Mouse (Mus musculus): ENCODE data around the gene Spred2. TPM values are rescaled to one million over a fixed set of nuclear protein-coding genes. Genes with fewer than 3 reads are reported as not detected.

Gene Spred2
- polyA plus RNA-seq, 1 experiment from 2014 or later = 5.5 TPM

DNA sequence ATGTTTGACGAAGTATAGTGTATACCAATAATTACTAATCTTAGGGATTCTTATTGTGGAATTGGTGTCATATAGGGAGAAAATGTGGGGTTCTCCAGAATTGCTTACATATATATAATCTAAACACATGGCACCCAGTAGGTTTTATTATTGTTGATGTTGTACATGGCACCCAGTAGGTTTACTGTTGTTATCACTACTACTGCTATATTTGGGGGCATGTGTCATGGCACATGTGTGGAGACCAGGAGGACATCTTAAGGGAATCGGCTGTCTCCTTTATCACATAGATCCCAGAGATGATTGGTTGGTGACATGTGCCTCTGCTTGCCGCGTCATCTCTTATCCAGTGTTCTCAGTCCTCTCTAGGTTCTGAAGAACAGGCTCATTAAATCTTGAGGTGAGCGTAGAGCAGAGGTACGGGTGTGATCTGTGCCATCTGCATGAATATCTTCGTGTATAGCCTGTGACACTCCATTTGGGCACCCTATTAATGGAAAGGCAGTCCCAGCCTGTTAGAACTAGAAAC lies 70.2 kb downstream of the Spred2 start:
- H3K4me3 ChIP-seq (replicated peaks; ENCODE audit: low read depth, low read length) = no peak overlapping the region
- H3K4me2 ChIP-seq (ENCODE audit: low read length) = no peak overlapping the region
- 92% methylated on average over 7 of the region's 7 CpGs for WGBS
- no peak overlapping the region for H3K27ac ChIP-seq (replicated peaks; ENCODE audit: low read depth, low read length)
- DNase-seq (no peak), ATAC-seq (ENCODE audit: low FRiP score, low TSS enrichment) (no peak)
- H3K36me3 ChIP-seq (ENCODE audit: control insufficient read depth, insufficient read depth, low read length) = no peaks in the 10 kb centered on the region
- H3K9ac ChIP-seq (replicated peaks; ENCODE audit: low read length) = no peak overlapping the region
- no peaks in the 10 kb centered on the region for H3K4me1 ChIP-seq (ENCODE audit: control insufficient read depth, insufficient read depth, low read length)
- H3K27me3 ChIP-seq (ENCODE audit: control insufficient read depth, insufficient read depth, low read length) = no peaks in the 10 kb centered on the region
- H3K9me3 ChIP-seq (ENCODE audit: control insufficient read depth, low read length) = no peaks in the 10 kb centered on the region

DNA sequence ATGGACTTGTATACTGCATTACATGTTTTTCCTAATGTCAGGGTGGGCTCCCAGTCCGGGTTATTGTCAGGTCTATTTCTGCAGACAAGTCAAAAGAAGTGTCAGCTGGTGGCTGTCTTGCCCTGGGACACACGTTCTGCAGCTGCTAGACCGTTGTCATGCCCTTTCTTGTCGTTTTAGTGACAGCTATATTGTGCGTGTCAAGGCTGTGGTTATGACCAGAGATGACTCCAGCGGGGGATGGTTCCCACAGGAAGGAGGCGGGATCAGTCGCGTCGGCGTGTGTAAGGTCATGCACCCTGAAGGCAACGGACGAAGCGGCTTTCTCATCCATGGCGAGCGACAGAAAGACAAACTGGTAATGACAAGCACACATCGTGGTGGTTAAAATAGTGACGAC lies 73.8 kb downstream of the Spred2 start:
- Histone ChIP-seq H3K9me3 (ENCODE audit: control insufficient read depth, low read length) (no peaks in the 10 kb centered on the region), H3K4me1 (ENCODE audit: control insufficient read depth, insufficient read depth, low read length) (no peaks in the 10 kb centered on the region), H3K4me3 (replicated peaks; ENCODE audit: low read depth, low read length) (no peak overlapping the region), H3K27me3 (ENCODE audit: control insufficient read depth, insufficient read depth, low read length) (no peaks in the 10 kb centered on the region), H3K4me2 (ENCODE audit: low read length) (no peak overlapping the region), H3K27ac (replicated peaks; ENCODE audit: low read depth, low read length) (no peak overlapping the region), H3K9ac (replicated peaks; ENCODE audit: low read length) (no peak overlapping the region), H3K36me3 (ENCODE audit: control insufficient read depth, insufficient read depth, low read length) (0 out of 2 replicates have a peak, but pooled peaks cover 4% of the 10 kb centered on the region)
- ATAC-seq (ENCODE audit: low FRiP score, low TSS enrichment) (no peak), DNase-seq (no peak)
- 64% methylated on average over 18 of the region's 18 CpGs for WGBS

DNA sequence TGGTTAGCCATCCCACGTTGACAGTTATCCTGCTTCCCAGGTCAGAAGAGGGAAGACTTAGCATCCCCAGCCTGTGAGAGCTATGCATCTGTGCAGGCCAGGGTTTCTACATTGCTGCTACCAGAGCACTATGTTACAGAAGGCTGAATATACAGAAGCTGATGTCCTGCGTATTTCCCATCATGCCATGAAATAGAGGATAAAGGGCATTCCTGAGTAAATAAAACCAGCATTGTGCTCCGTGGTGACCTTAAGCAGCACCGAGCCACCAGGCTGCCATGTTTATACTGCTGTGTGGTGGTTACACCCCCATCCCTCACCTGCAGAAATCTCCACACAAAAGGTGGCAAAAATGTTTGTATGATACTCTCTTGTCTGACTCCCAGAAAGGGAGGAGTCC lies 78.7 kb downstream of the Spred2 start:
- Histone ChIP-seq H3K9me3 (ENCODE audit: control insufficient read depth, low read length) (no peaks in the 10 kb centered on the region), H3K27ac (replicated peaks; ENCODE audit: low read depth, low read length) (no peak overlapping the region), H3K36me3 (ENCODE audit: control insufficient read depth, insufficient read depth, low read length) (peaks cover 12% of the 10 kb centered on the region), H3K27me3 (ENCODE audit: control insufficient read depth, insufficient read depth, low read length) (no peaks in the 10 kb centered on the region), H3K4me3 (replicated peaks; ENCODE audit: low read depth, low read length) (no peak overlapping the region), H3K4me2 (ENCODE audit: low read length) (no peak overlapping the region), H3K9ac (replicated peaks; ENCODE audit: low read length) (no peak overlapping the region), H3K4me1 (ENCODE audit: control insufficient read depth, insufficient read depth, low read length) (no peaks in the 10 kb centered on the region)
- no peak for ATAC-seq (ENCODE audit: low FRiP score, low TSS enrichment)
- no peak for DNase-seq
- 91% methylated on average over 4 of the region's 4 CpGs for WGBS

DNA sequence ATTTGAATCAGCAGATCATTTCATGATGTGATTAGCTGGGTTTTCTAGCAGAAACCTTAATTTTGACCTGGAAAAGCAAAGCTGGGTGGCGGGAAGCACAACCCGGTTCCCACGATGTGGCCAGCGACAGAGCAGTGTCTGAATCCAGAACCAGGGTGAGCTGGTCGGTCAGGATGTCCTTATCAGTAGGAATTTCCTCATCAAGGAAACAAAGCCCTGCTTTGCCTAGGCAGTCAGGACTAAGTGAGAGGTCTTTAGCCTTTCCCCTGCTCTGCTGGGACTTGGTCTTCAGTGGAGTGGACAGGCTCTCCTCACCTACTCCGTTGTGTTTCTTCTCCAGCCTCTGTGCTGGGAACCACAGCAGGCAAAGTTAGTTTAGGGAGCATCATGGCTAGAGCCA lies 83.5 kb downstream of the Spred2 start:
- no peaks in the 10 kb centered on the region for H3K27me3 ChIP-seq (ENCODE audit: control insufficient read depth, insufficient read depth, low read length)
- WGBS = 96% methylated on average over 6 of the region's 6 CpGs
- DNase-seq = no peak

DNA sequence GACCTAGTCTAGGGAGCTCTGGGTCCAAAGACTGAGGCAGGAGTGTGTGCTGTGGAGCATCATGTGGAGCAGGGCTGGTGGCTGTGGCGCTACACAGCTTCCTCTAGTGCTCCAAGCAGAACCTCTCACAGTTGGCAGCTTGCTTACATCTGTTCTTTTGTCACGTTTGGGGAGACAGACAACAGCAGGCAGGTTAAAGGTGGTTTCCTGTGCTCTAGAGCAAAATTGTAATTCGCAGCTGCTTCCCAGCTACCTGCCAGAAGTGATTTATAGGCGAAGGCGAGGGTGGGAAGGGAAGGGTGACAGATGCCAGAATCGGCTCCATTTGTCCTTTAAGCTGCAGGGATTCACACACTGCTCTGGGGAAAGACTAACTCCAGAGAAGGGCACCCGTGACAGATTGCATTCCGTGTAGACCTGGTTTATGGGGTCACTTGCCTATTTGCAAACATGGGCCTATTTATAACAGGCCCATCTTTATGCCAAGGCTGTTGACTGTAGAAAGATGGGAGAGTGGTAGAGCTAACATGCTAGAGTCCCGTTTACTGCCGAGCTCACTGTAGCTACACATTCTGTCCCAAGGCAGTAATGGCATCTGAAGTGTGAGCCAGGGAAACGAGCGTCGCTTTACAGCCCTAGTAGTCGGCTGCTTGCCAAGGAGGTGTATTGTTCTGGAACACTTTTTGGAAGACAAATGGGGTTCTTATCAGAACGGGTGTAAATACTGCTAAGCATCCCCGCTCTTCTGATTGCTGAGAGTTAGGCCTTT lies 87.2 kb downstream of the Spred2 start:
- no peak overlapping the region for H3K4me3 ChIP-seq (replicated peaks; ENCODE audit: low read depth, low read length)
- H3K4me2 ChIP-seq (ENCODE audit: low read length) = no peak overlapping the region
- H3K9ac ChIP-seq (replicated peaks; ENCODE audit: low read length) = no peak overlapping the region
- 87% methylated on average over 16 of the region's 16 CpGs for WGBS
- no peaks in the 10 kb centered on the region for H3K27me3 ChIP-seq (ENCODE audit: control insufficient read depth, insufficient read depth, low read length)
- no peaks in the 10 kb centered on the region for H3K4me1 ChIP-seq (ENCODE audit: control insufficient read depth, insufficient read depth, low read length)
- ATAC-seq (ENCODE audit: low FRiP score, low TSS enrichment) = no peak
- no peak overlapping the region for H3K27ac ChIP-seq (replicated peaks; ENCODE audit: low read depth, low read length)
- no peaks in the 10 kb centered on the region for H3K9me3 ChIP-seq (ENCODE audit: control insufficient read depth, low read length)
- DNase-seq = peak; percentile 17
- peaks cover 24% of the 10 kb centered on the region for H3K36me3 ChIP-seq (ENCODE audit: control insufficient read depth, insufficient read depth, low read length)

More for the DNA sequence above, 83.5 kb downstream of the Spred2 start:
- no peak overlapping the region for H3K27ac ChIP-seq (replicated peaks; ENCODE audit: low read depth, low read length)
- no peak for ATAC-seq (ENCODE audit: low FRiP score, low TSS enrichment)
- no peak overlapping the region for H3K9ac ChIP-seq (replicated peaks; ENCODE audit: low read length)
- no peak overlapping the region for H3K4me2 ChIP-seq (ENCODE audit: low read length)
- H3K36me3 ChIP-seq (ENCODE audit: control insufficient read depth, insufficient read depth, low read length) = peaks cover 28% of the 10 kb centered on the region
- H3K9me3 ChIP-seq (ENCODE audit: control insufficient read depth, low read length) = no peaks in the 10 kb centered on the region
- no peak overlapping the region for H3K4me3 ChIP-seq (replicated peaks; ENCODE audit: low read depth, low read length)
- no peaks in the 10 kb centered on the region for H3K4me1 ChIP-seq (ENCODE audit: control insufficient read depth, insufficient read depth, low read length)

DNA sequence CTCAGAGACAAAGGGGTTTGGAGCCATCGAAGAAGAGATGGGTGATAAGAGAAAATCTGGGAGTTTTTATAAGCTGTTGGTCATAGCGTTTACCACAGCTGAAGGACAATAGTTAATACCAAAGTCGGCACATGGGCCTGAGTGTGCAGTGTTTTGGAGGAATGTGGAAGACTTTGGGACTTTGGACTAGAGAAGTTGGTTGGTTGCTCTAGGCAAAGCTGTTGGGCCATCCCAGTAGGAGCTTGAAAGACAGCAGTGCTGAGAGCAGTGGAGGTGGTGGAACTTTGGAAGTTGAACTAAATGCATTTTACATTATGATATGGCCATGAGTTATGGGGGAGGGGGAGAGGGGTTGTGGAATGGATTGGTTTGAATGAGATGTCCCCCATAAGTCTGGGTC lies 89.2 kb downstream of the Spred2 start:
- no peak overlapping the region for H3K9ac ChIP-seq (replicated peaks; ENCODE audit: low read length)
- H3K27me3 ChIP-seq (ENCODE audit: control insufficient read depth, insufficient read depth, low read length) = no peaks in the 10 kb centered on the region
- no peaks in the 10 kb centered on the region for H3K4me1 ChIP-seq (ENCODE audit: control insufficient read depth, insufficient read depth, low read length)
- H3K36me3 ChIP-seq (ENCODE audit: control insufficient read depth, insufficient read depth, low read length) = peaks cover 27% of the 10 kb centered on the region
- H3K9me3 ChIP-seq (ENCODE audit: control insufficient read depth, low read length) = peaks cover 11% of the 10 kb centered on the region
- ATAC-seq (ENCODE audit: low FRiP score, low TSS enrichment) = no peak
- DNase-seq = no peak
- 95% methylated on average over 3 of the region's 3 CpGs for WGBS
- H3K4me2 ChIP-seq (ENCODE audit: low read length) = no peak overlapping the region
- no peak overlapping the region for H3K27ac ChIP-seq (replicated peaks; ENCODE audit: low read depth, low read length)
- H3K4me3 ChIP-seq (replicated peaks; ENCODE audit: low read depth, low read length) = no peak overlapping the region

DNA sequence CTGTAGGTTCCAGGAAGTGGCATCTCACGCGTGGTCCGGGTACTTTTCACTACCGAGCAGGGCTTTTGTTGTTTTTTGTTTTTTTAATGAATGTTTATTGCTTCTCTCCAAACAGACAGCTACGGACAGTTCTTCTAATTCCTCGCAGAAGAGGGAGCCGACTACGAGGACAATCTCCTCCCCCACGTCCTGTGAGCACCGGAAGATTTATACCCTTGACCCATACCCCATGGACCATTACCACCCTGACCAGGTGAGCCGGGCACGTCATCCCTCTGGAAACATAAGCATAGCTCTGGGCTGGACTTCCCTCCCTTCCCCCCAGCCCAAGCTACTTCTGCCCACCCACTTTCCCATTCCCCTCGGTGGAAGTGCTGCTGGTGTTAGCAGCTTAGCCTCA lies 93.8 kb downstream of the Spred2 start:
- Histone ChIP-seq H3K27ac (replicated peaks; ENCODE audit: low read depth, low read length) (no peak overlapping the region), H3K4me2 (ENCODE audit: low read length) (no peak overlapping the region), H3K4me1 (ENCODE audit: control insufficient read depth, insufficient read depth, low read length) (no peaks in the 10 kb centered on the region), H3K27me3 (ENCODE audit: control insufficient read depth, insufficient read depth, low read length) (no peaks in the 10 kb centered on the region), H3K9ac (replicated peaks; ENCODE audit: low read length) (no peak overlapping the region), H3K4me3 (replicated peaks; ENCODE audit: low read depth, low read length) (no peak overlapping the region), H3K9me3 (ENCODE audit: control insufficient read depth, low read length) (peaks cover 44% of the 10 kb centered on the region), H3K36me3 (ENCODE audit: control insufficient read depth, insufficient read depth, low read length) (peaks cover 50% of the 10 kb centered on the region)
- DNase-seq (no peak), ATAC-seq (ENCODE audit: low FRiP score, low TSS enrichment) (no peak)
- 96% methylated on average over 13 of the region's 13 CpGs for WGBS

DNA sequence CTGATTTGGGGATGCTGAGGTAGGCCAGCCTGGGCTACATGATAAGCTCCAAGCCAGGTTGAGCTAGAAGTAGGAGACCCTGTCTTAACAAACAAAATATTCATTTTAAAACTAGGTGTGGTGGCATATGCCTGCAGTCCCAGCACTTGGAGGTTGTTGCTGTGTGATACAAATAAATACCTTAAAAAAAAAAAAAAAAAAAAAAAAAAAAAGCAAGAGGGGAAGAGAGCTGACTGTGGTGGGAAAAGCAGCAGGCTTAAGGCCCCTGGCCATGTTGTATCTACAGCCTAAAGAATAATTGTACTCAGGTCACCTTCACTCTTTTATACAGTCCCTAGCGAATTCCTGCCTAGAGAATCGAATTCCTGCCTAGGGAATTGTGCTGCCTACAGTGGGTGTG lies 94.7 kb downstream of the Spred2 start:
- H3K36me3 ChIP-seq (ENCODE audit: control insufficient read depth, insufficient read depth, low read length) = peaks cover 51% of the 10 kb centered on the region
- H3K27ac ChIP-seq (replicated peaks; ENCODE audit: low read depth, low read length) = no peak overlapping the region
- H3K9ac ChIP-seq (replicated peaks; ENCODE audit: low read length) = no peak overlapping the region
- no peak overlapping the region for H3K4me2 ChIP-seq (ENCODE audit: low read length)
- H3K4me3 ChIP-seq (replicated peaks; ENCODE audit: low read depth, low read length) = no peak overlapping the region
- no peaks in the 10 kb centered on the region for H3K27me3 ChIP-seq (ENCODE audit: control insufficient read depth, insufficient read depth, low read length)
- DNase-seq = no peak
- WGBS = 97% methylated on average over 2 of the region's 2 CpGs
- peaks cover 44% of the 10 kb centered on the region for H3K9me3 ChIP-seq (ENCODE audit: control insufficient read depth, low read length)
- no peak for ATAC-seq (ENCODE audit: low FRiP score, low TSS enrichment)
- no peaks in the 10 kb centered on the region for H3K4me1 ChIP-seq (ENCODE audit: control insufficient read depth, insufficient read depth, low read length)

DNA sequence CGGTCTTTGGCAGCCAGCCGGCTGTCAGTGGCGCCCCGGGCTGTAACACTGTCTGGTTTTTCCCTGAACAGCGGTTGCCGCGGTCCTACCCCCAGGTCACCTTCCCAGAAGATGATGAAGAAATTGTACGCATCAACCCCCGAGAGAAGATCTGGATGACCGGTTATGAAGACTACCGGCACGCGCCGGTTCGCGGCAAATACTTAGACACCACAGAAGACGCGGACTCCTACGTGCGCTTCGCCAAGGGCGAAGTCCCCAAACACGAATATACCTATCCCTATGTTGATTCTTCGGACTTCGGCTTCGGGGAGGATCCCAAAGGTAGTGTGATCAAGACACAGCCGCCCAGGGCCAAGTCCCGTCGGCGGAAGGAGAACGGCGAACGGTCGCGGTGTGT lies 96.5 kb downstream of the Spred2 start:
- Histone ChIP-seq H3K36me3 (ENCODE audit: control insufficient read depth, insufficient read depth, low read length) (peaks cover 51% of the 10 kb centered on the region), H3K9me3 (ENCODE audit: control insufficient read depth, low read length) (peaks cover 44% of the 10 kb centered on the region), H3K27ac (replicated peaks; ENCODE audit: low read depth, low read length) (no peak overlapping the region), H3K4me3 (replicated peaks; ENCODE audit: low read depth, low read length) (no peak overlapping the region), H3K4me1 (ENCODE audit: control insufficient read depth, insufficient read depth, low read length) (no peaks in the 10 kb centered on the region), H3K9ac (replicated peaks; ENCODE audit: low read length) (no peak overlapping the region), H3K27me3 (ENCODE audit: control insufficient read depth, insufficient read depth, low read length) (no peaks in the 10 kb centered on the region), H3K4me2 (ENCODE audit: low read length) (no peak overlapping the region)
- ATAC-seq (ENCODE audit: low FRiP score, low TSS enrichment) = no peak
- DNase-seq = peak; percentile 25
- WGBS = 97% methylated on average over 35 of the region's 35 CpGs

Measured in midbrain, embryonic 14.5 days (tissue).